Mouse (Mus musculus): ENCODE data around the gene Mipep.
A peak's percentile ranks its signal among the peaks of the same experiment; 100 is the strongest.

Gene Mipep

GRCm38 (mm10) chr14:60757265-60757664 lies 27.1 kb upstream of the Mipep start:
- DNase-seq (ENCODE audit: low spot score) = no peak

DNA sequence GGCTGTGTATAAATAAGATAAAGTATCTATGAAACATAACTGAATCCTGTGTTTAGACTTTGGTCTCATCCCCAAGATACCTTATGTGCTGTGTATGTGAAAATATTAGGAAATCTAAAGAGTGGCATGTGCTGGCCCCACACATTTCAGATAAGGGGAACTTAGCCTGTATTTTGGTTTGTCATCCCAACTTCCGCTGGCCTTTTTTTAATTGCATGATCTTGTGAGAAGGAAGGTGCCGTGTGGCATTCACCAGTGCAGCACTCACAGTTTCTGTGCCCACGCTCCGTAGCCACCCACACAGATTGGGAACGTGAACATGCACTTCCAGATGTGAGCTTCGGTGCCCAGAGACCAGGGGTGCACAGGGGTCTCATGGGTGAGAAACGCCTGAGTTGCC lies 26.7 kb upstream of the Mipep start:
- DNase-seq (ENCODE audit: low spot score) = no peak

GRCm38 (mm10) chr14:60759097-60759496 lies 25.3 kb upstream of the Mipep start:
- no peak for DNase-seq (ENCODE audit: low spot score)

GRCm38 (mm10) chr14:60761801-60762200 lies 22.6 kb upstream of the Mipep start:
- no peak for DNase-seq (ENCODE audit: low spot score)

GRCm38 (mm10) chr14:60762754-60763153 lies 21.6 kb upstream of the Mipep start:
- DNase-seq (ENCODE audit: low spot score) = no peak

GRCm38 (mm10) chr14:60763746-60764145 lies 20.6 kb upstream of the Mipep start:
- DNase-seq (ENCODE audit: low spot score) = no peak

DNA sequence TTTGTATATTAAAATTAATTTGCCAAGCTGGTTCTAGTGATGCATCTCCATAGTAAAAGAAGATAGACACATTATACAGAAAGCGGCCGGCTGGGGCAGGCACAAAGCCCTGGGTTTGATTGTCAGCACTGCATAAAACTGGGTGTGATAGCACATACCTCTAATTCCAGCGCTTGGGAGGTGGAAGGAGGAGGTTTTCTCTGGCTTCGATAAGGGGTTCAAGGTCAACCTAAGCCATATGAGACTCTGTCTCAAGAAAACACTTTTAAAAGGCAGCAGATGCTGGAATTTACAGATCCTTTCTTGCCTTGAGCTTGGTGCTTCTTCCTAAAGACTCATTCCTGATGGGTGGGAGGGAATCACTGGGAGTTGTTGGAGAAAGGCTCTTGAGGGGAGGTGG lies 19.8 kb upstream of the Mipep start:
- no peak for DNase-seq (ENCODE audit: low spot score)

- no peak for DNase-seq (ENCODE audit: low spot score)
Measured at GRCm38 (mm10) chr14:60765025-60765424, 19.3 kb upstream of the Mipep start.

GRCm38 (mm10) chr14:60767884-60768283 lies 16.5 kb upstream of the Mipep start, which contains the start of gene C1qtnf9:
Gene C1qtnf9 (plus strand): TSS chr14:60768134.
- no peak for DNase-seq (ENCODE audit: low spot score)

GRCm38 (mm10) chr14:60769340-60769739 lies 15.0 kb upstream of the Mipep start:
- DNase-seq (ENCODE audit: low spot score) = peak; percentile 60

GRCm38 (mm10) chr14:60770594-60770993 lies 13.8 kb upstream of the Mipep start:
- no peak for DNase-seq (ENCODE audit: low spot score)

DNA sequence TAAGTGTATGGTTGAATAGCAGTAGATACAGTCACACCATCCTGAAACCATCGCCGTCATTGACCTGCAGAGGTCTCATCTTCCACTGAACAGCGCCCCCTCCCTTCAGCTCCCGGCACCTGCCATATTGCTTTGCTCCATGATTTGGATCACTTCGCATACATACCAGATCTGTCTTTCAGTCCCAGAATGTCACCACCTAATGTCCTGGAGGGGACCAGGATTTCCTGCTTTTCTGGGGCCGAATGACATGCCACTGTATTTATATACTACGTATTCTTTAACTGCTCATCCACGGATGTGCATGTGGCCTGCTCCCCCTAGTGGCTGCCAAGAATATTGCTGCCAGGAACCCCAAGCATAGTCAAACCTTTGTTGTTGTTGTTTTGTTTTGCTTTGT lies 13.3 kb upstream of the Mipep start:
- DNase-seq (ENCODE audit: low spot score) = peak; percentile 88

GRCm38 (mm10) chr14:60773476-60773875 lies 10.9 kb upstream of the Mipep start:
- no peak for DNase-seq (ENCODE audit: low spot score)

GRCm38 (mm10) chr14:60776521-60776920 lies 7.9 kb upstream of the Mipep start:
- DNase-seq (ENCODE audit: low spot score) = no peak

DNA sequence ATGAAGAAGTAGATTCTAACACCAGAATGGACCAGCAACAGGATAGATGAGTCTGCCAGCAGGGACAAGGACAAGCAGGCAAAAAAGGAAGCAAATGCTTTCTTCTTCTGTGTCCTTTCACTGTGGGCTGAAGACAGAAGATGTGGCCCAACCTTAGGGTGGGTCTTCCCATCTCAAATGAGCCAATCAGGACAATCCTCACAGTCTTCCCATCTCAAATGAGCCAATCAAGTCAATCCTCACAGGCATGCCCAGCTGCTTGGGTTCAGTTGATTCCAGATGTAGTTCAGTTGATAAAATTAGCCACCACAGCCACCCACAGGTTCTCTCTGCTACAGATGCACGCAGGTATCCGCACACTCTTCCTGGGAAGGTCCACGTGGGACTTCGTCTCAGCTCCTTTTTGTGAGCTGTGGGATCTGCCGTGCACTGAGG lies 6.9 kb upstream of the Mipep start:
- no peak for DNase-seq (ENCODE audit: low spot score)

- no peak for DNase-seq (ENCODE audit: low spot score)
Measured at GRCm38 (mm10) chr14:60779198-60779597, 5.2 kb upstream of the Mipep start.

DNA sequence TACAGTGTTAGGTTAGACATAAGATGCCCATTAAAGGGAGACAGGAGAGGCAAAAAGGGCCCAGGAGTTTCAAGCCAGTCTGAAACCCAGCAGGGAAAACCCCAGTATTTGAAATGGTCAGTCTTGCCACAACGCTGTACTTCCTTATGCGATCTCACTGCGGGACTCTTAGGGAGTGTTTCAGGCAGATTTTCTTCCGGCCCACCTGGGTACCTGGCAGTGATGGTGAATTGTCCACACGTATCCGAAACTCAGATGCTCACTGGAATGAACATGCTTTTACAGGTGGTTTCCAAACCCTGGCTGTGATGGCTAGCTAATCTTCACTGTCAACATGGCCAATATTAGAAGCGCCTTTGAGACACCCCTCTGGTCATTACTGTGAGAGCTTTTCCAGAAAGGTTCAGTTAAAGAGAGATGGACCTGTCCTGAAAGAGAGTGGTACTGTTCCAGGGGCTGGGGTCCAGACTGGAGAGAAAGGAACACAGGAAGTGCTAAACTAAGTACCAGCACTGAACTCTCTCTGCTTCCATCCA lies 2.2 kb upstream of the Mipep start:
- DNase-seq (ENCODE audit: low spot score) = no peak

GRCm38 (mm10) chr14:60783196-60783595 lies 1.2 kb upstream of the Mipep start:
- no peak for DNase-seq (ENCODE audit: low spot score)

- DNase-seq (ENCODE audit: low spot score) = peak; percentile 70
Measured at GRCm38 (mm10) chr14:60790103-60790502, 5.7 kb downstream of the Mipep start.

DNA sequence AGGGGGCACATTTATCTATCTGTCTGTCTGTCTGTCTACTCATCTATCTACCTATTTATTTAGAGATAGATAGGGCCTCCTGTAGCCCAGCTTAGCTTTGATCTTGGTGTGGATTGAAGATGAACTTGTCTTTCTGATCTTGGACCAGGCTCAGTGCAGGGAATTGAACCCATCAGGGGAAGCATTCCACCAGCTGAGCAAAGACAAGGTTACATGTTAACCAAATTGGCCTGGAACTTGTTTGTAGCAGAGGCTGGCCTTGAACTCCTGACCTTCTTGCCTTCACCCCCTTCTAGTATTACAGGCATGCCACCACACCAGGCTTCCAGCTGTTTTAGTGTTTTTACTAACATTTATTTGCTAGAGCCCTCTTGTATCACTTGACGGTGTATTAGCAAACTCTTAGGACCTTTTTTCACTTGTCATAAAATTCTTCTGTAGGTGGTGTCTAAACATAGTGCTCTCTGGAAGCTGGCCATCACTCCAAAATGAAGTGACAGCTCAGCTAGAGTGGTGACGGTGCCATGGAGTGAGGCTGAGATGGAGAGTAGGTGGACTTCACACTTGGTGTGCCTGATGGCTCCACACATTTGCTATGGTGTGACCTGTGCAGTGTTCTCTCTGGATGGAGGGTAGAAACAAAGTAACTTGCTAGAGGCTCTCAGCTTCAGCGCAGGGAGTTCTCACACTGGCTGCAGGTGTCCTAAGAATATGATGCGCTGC lies 12.4 kb downstream of the Mipep start:
- DNase-seq (ENCODE audit: low spot score) = no peak

DNA sequence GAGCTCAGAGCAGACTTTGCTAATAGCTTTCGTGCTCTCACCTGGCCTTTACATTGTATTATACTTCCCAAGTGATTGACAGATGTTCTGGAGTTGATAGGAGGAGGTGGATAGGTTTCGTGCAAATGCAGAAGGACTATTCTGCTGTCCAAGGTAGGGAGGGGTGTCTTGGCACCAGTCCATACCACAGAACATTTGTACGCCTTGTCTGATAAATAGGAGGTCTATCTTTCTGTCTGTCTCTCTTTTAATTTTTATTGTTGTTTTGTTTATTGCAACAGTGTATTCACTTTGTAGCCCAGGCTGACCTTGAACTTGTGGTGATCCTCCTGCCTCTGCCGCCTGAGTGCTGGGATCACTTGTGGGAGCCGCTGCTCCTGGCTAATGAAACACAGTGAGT lies 13.2 kb downstream of the Mipep start:
- no peak for DNase-seq (ENCODE audit: low spot score)

DNA sequence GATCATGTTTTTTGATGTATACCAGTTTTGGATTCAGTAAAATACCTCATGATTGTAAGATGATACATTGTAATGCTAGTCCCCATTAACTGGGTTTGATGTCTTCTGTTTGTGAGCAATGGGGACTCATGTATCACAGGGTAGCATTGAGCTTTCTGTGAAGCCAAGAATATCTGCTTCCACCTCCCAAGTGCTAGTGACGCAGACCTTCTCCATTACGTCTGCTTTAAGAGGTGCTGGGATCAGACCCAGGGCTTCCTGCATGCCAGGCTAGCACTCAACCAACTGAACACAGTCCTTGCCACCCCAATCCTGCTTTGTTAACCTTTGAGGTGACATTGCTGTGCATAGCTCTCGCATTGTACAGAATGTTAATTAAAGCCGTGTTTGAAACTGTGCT lies 14.3 kb downstream of the Mipep start:
- no peak for DNase-seq (ENCODE audit: low spot score)

DNA sequence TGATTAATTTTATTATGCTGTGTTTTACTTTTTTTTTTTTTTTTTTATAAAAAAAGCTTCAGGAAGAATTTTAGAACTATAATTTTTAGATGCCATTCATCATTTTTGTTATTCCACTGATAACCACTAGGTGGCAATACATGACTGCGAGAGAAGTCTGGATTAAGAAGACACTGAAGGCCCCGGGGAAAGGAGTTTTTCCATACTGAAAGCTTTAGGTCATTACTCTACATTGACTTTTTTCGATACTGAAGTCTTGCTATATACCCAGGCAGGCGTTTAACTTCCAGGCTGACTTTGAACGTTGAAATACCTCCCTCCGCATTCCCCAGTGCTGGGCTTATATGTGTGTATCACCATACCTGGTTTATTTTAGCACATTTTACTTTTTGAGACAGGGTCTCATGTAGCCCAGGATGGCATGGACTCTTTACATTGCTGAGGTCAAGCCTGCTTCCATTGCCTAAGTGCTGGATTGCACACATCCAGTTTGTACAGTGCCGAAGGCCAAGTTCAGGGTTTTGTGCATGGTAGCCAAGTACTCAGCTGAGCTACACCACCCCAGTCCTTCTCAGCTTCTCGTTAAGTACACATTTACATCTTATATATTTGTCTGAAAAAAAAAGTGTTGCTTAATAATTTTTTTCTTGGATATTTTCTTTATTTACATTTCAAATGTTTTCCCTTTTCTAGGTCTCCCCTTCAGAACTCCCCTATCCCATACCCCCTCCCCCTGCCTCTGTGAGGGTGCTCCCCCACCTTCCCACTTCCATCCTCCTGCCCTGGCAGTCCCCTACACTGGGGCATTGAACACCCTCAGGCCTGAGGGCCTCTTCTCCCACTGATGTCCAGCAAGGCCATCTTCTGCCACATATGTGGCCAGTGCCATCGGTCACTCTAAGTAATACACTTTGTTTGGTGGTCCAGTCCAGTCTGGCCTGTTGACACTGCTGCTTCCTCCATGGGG lies 15.7 kb downstream of the Mipep start:
- DNase-seq (ENCODE audit: low spot score) = no peak
